Mouse (Mus musculus): ENCODE measurements at regions not wholly inside any gene's neighbourhood (a gene's known extent, or its start where the extent isn't known, plus 50 kb on each side); places are given as distances from the start of the nearest gene placed in this dataset.

GRCm38 (mm10) chr12:27037922-27038321 lies 304.5 kb downstream of the Sox11 start:
- WGBS = 49% methylated on average over 2 of the region's 2 CpGs
- Histone ChIP-seq H3K4me1 (no peaks in the 10 kb centered on the region), H3K4me2 (no peak overlapping the region), H3K27me3 (no peaks in the 10 kb centered on the region), H3K27ac (no peak overlapping the region), H3K4me3 (no peak overlapping the region), H3K36me3 (no peaks in the 10 kb centered on the region), H3K9ac (no peak overlapping the region), H3K9me3 (no peaks in the 10 kb centered on the region)
- ATAC-seq (ENCODE audit: insufficient number of reproducible peaks, low FRiP score, low TSS enrichment, low read depth) = no peak

- no peaks in the 10 kb centered on the region for H3K27me3 ChIP-seq
- H3K4me3 ChIP-seq = no peak overlapping the region
- H3K9me3 ChIP-seq = no peaks in the 10 kb centered on the region
- no peaks in the 10 kb centered on the region for H3K36me3 ChIP-seq
- peaks cover 11% of the 10 kb centered on the region for H3K4me1 ChIP-seq
- H3K9ac ChIP-seq = no peak overlapping the region
- H3K4me2 ChIP-seq = no peak overlapping the region
- ATAC-seq (ENCODE audit: insufficient number of reproducible peaks, low FRiP score, low TSS enrichment, low read depth) = no peak
- no peak overlapping the region for H3K27ac ChIP-seq
- 36% methylated on average over 4 of the region's 4 CpGs for WGBS
These were observed 322.6 kb downstream of the Sox11 start for GRCm38 (mm10) chr12:27019751-27020150.

- Histone ChIP-seq H3K9me3 (no peaks in the 10 kb centered on the region), H3K27ac (no peak overlapping the region), H3K36me3 (no peaks in the 10 kb centered on the region), H3K9ac (no peak overlapping the region), H3K27me3 (no peaks in the 10 kb centered on the region), H3K4me2 (no peak overlapping the region), H3K4me1 (peaks cover 11% of the 10 kb centered on the region), H3K4me3 (no peak overlapping the region)
- no peak for ATAC-seq (ENCODE audit: insufficient number of reproducible peaks, low FRiP score, low TSS enrichment, low read depth)
- WGBS = 47% methylated on average over 7 of the region's 7 CpGs
These were observed 324.0 kb downstream of the Sox11 start for GRCm38 (mm10) chr12:27018366-27018765.

- no peaks in the 10 kb centered on the region for H3K4me1 ChIP-seq
These were observed 343.1 kb downstream of the Sox11 start for GRCm38 (mm10) chr12:26999287-26999686.

GRCm38 (mm10) chr12:26976284-26977065 lies 365.9 kb downstream of the Sox11 start:
- ATAC-seq (ENCODE audit: insufficient number of reproducible peaks, low FRiP score, low TSS enrichment, low read depth) = no peak
- Histone ChIP-seq H3K9me3 (no peaks in the 10 kb centered on the region), H3K27me3 (no peaks in the 10 kb centered on the region), H3K4me2 (no peak overlapping the region), H3K4me1 (peaks cover 3% of the 10 kb centered on the region), H3K4me3 (no peak overlapping the region), H3K36me3 (no peaks in the 10 kb centered on the region), H3K9ac (no peak overlapping the region), H3K27ac (no peak overlapping the region)
- 28% methylated on average over 8 of the region's 8 CpGs for WGBS

More at GRCm38 (mm10) chr12:26999287-26999686, 343.1 kb downstream of the Sox11 start:
- Histone ChIP-seq H3K9me3 (no peaks in the 10 kb centered on the region), H3K4me2 (no peak overlapping the region), H3K27me3 (no peaks in the 10 kb centered on the region), H3K27ac (no peak overlapping the region), H3K9ac (no peak overlapping the region), H3K4me3 (no peak overlapping the region), H3K36me3 (no peaks in the 10 kb centered on the region)
- no peak for ATAC-seq (ENCODE audit: insufficient number of reproducible peaks, low FRiP score, low TSS enrichment, low read depth)

GRCm38 (mm10) chr12:26972495-26973113 lies 369.8 kb downstream of the Sox11 start:
- H3K4me1 ChIP-seq = peaks cover 4% of the 10 kb centered on the region
- no peaks in the 10 kb centered on the region for H3K9me3 ChIP-seq
- no peak for ATAC-seq (ENCODE audit: insufficient number of reproducible peaks, low FRiP score, low TSS enrichment, low read depth)
- no peaks in the 10 kb centered on the region for H3K27me3 ChIP-seq
- WGBS = 47% methylated on average over 4 of the region's 4 CpGs
- H3K36me3 ChIP-seq = no peaks in the 10 kb centered on the region
- H3K9ac ChIP-seq = no peak overlapping the region
- H3K27ac ChIP-seq = no peak overlapping the region
- H3K4me3 ChIP-seq = no peak overlapping the region
- no peak overlapping the region for H3K4me2 ChIP-seq

- WGBS = 21% methylated on average over 16 of the region's 16 CpGs
- Histone ChIP-seq H3K9ac (no peak overlapping the region), H3K4me1 (peaks cover 10% of the 10 kb centered on the region), H3K4me3 (no peak overlapping the region), H3K36me3 (no peaks in the 10 kb centered on the region), H3K9me3 (no peaks in the 10 kb centered on the region), H3K27me3 (no peaks in the 10 kb centered on the region), H3K4me2 (no peak overlapping the region), H3K27ac (no peak overlapping the region)
- ATAC-seq (ENCODE audit: insufficient number of reproducible peaks, low FRiP score, low TSS enrichment, low read depth) = no peak
These were observed 375.2 kb downstream of the Sox11 start for GRCm38 (mm10) chr12:26967018-26967737.

GRCm38 (mm10) chr12:26963917-26964316 lies 378.5 kb downstream of the Sox11 start:
- H3K4me3 ChIP-seq = no peak overlapping the region

GRCm38 (mm10) chr12:26939831-26940230 lies 402.5 kb downstream of the Sox11 start:
- Histone ChIP-seq H3K9me3 (no peaks in the 10 kb centered on the region), H3K4me2 (no peak overlapping the region)
- WGBS = 24% methylated on average over 2 of the region's 2 CpGs

More at GRCm38 (mm10) chr12:26963917-26964316, 378.5 kb downstream of the Sox11 start:
- H3K27ac ChIP-seq = no peak overlapping the region
- H3K36me3 ChIP-seq = no peaks in the 10 kb centered on the region
- no peak overlapping the region for H3K4me2 ChIP-seq
- H3K27me3 ChIP-seq = no peaks in the 10 kb centered on the region
- H3K9ac ChIP-seq = no peak overlapping the region
- no peak for ATAC-seq (ENCODE audit: insufficient number of reproducible peaks, low FRiP score, low TSS enrichment, low read depth)
- H3K4me1 ChIP-seq = peaks cover 10% of the 10 kb centered on the region
- no peaks in the 10 kb centered on the region for H3K9me3 ChIP-seq

GRCm38 (mm10) chr12:26937836-26938235 lies 404.5 kb downstream of the Sox11 start:
- Histone ChIP-seq H3K9me3 (no peaks in the 10 kb centered on the region), H3K27ac (no peak overlapping the region), H3K4me1 (no peaks in the 10 kb centered on the region), H3K4me2 (no peak overlapping the region), H3K4me3 (no peak overlapping the region), H3K9ac (no peak overlapping the region), H3K27me3 (no peaks in the 10 kb centered on the region; the same call in 1 of the 2 replicates), H3K36me3 (no peaks in the 10 kb centered on the region)
- 76% methylated on average over 3 of the region's 3 CpGs for WGBS
- ATAC-seq (ENCODE audit: insufficient number of reproducible peaks, low FRiP score, low TSS enrichment, low read depth) = no peak

More at GRCm38 (mm10) chr12:26939831-26940230, 402.5 kb downstream of the Sox11 start:
- Histone ChIP-seq H3K27me3 (no peaks in the 10 kb centered on the region; the same call in 1 of the 2 replicates), H3K36me3 (no peaks in the 10 kb centered on the region), H3K27ac (no peak overlapping the region), H3K4me3 (no peak overlapping the region), H3K4me1 (no peaks in the 10 kb centered on the region), H3K9ac (no peak overlapping the region)
- ATAC-seq (ENCODE audit: insufficient number of reproducible peaks, low FRiP score, low TSS enrichment, low read depth) = no peak

GRCm38 (mm10) chr12:26936696-26937458 lies 405.5 kb downstream of the Sox11 start:
- no peak overlapping the region for H3K9ac ChIP-seq
- no peaks in the 10 kb centered on the region for H3K36me3 ChIP-seq
- WGBS = 46% methylated on average over 5 of the region's 5 CpGs
- H3K27me3 ChIP-seq = no peaks in the 10 kb centered on the region; the same call in 1 of the 2 replicates
- no peak overlapping the region for H3K4me3 ChIP-seq
- no peak for ATAC-seq (ENCODE audit: insufficient number of reproducible peaks, low FRiP score, low TSS enrichment, low read depth)
- no peaks in the 10 kb centered on the region for H3K9me3 ChIP-seq
- no peaks in the 10 kb centered on the region for H3K4me1 ChIP-seq
- H3K4me2 ChIP-seq = no peak overlapping the region
- H3K27ac ChIP-seq = no peak overlapping the region

Data from limb, embryonic 15.5 days (tissue).